Mouse (Mus musculus): Measurements from ENCODE around the gene Plekhg2.

DNA sequence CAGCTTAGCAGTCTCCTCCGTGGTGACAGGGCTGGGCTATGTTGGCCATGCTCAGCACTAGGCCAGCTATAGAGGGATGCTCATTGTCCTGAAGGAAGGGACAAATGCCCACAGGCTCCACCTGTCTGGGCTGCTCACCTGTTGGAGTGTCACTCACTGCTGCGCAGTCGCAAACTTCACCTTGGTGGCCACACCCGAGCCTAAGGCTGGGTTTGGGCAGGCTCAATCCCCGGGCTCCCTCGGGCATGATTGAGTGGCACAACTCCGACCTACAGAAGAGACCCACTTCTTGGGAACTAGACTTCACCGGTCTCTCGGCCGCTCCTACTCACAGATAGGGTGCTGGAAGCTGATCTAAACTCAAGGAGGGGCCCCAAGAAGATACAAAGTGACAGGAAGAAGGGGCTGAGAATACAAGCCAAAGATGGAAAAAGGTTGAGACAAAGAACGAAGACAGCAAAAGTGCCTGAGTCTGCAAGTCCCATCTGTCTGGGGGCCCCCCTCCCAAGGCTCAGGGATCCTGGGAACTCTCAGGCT, 1.4 kb downstream of the Plekhg2 start:
- TF ChIP-seq POLR2A (IDR thresholded peaks at IDR 0.05; ENCODE audit: borderline replicate concordance, insufficient read depth, low read length) = no peak
- no peak for TF ChIP-seq CTCF (IDR thresholded peaks at IDR 0.05; ENCODE audit: borderline replicate concordance, insufficient read depth, low read depth, low read length)

Measured in cerebellum, adult 2 months (tissue).